Mouse (Mus musculus) erythroblast, embryonic 14.5 days (primary cell): ENCODE results near the gene Sin3a.

Experiments
- GATA1 ChIP-seq: IDR thresholded peaks from 2 replicates; pipeline ENCODE4 v1.6.1; 2012; ENCODE audit warnings: low read length, inconsistent platforms, mixed read lengths
- TAL1 ChIP-seq: IDR thresholded peaks from 3 replicates; pipeline ENCODE4 v1.6.1; 2012; ENCODE audit warnings: low read length, inconsistent platforms, mixed read lengths

DNA sequence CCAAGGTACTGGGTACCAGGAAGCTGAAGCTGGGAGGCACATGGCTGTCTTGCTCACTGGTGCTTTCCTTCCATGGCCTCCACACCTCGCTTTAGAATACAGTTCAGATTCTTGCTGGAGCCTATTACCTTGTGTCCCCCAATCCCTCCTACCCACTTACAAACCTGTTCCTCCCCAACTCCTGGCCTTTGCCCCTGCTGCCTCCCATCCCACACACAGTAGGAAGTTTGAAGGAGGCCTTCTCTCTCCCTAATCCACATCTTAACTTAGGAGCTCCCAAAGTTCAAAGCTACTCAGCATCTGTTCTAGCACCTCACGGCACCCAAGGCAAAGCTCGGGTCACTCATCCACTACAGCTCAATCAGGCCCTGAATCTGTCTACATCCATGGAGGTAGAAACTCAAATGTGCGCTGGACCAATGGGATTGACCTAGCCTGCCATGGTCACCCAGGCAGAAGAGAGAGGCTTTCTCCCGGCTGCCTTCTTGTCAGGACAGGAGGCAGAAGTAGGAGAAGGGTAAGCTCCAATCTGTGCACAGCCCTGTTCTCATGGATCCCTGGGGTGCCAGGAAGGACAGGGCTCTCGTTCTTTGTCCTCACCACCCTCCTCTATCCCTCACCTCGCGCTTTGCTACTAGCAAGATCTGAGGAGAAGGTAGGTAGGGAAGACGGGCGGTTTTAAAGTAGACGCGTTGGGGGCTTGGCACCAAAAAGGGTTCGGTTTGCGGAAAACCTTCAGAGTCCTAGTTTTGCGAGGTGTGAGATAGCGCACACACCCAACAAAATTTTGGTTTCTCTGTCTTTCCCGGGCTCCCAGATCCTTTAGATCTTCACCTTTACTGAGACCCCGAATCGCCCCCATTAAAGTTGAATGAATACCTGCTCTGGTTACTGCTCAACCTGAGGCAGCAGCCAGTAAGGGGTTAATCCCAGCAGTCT, 75.6 kb downstream of the Sin3a start:
- TF ChIP-seq GATA1 (no peak), TAL1 (no peak)
